Mouse (Mus musculus): ENCODE results near the gene Fkbpl. TPM values are rescaled to one million over a fixed set of nuclear protein-coding genes. Genes with fewer than 3 reads are reported as not detected.

Fkbpl gene
- polyA plus RNA-seq, 1 experiment from 2014 or later, result 12.3 TPM

DNA sequence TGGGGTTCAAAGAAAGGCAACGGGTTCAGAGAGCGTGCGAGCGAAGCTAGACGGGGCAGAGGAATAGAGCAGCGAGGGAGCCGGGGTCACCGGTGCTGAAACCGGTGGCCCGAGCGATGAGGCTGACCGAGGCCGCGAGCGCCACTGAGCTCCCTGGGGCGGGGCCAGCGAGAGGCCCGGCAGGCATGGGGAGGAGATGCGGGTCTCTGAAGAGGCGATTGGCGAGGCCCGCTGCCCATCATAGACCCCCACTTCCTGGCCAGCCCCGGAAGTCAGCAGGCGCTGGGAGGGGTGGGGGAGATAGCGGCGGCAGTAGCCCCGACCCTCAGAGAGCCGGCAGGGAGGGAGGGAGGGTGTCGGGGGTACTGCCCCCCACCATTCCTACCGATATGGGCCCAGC lies 39.0 kb upstream of the Fkbpl start:
- H3K9ac ChIP-seq (ENCODE audit: low read length), result peak overlapping the region; percentile 93
- no peaks in the 10 kb centered on the region for H3K27me3 ChIP-seq (ENCODE audit: control insufficient read depth, insufficient read depth, low read length)
- peaks cover 47% of the 10 kb centered on the region for H3K4me1 ChIP-seq (ENCODE audit: control insufficient read depth, insufficient read depth, low read length)
- H3K4me3 ChIP-seq (ENCODE audit: low read length), result peak overlapping the region; percentile 83
- peaks cover 10% of the 10 kb centered on the region; the same call in 1 of the 2 replicates for H3K36me3 ChIP-seq (ENCODE audit: control insufficient read depth, insufficient read depth)
- peak overlapping the region; percentile 89 for H3K4me2 ChIP-seq (ENCODE audit: low read depth, low read length)
- 0% methylated on average over 30 of the region's 30 CpGs for WGBS
- H3K9me3 ChIP-seq (replicated peaks; ENCODE audit: control insufficient read depth, low read length), result no peaks in the 10 kb centered on the region
- ATAC-seq (replicated peaks; ENCODE audit: extremely low read depth, insufficient read depth, low FRiP score), result peak; percentile 45
- peak overlapping the region; percentile 96 for H3K27ac ChIP-seq (ENCODE audit: low read length)

DNA sequence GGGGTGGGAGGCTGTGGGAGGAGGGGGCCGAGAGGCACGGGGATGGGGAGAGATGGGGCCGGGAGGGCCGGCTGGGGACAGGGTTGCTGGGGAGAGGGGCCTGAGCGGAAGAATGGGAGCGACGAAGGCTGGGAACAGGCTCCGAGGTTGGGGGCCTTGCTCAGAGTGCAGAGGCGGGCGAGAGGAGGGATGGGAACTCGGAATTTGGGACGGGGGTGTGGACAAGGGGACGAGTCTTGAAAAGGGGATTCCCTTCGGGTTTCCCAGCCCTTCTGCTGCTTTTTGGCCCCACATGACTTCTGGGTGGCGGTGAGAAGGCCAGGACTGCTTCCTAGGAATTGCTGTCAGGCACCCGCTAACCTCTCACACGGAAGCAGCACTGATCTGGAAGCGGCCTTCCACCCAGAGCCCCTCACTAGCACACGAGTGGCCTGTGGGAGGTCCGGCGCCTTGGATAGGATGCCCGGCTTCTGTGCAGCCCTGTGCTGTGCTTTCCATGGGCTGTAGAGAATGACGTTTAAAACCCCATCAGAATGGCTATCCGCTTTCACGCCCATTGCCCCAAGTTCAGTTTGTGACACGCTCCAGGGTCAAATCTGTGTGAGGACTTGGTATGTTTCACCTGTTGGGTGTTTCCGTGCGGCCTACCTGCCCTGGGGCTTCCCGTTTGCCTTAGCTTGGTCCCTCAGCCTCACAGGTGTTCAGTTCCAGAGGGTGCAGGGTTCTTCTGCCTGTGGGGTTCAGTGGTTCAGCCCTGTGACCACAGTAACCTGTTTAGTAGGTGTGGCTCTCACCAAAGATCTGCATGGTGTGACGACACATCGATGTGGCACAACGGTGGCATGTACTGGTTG lies 38.2 kb upstream of the Fkbpl start:
- Histone ChIP-seq H3K4me1 (ENCODE audit: control insufficient read depth, insufficient read depth, low read length) (peaks cover 47% of the 10 kb centered on the region), H3K27ac (ENCODE audit: low read length) (peak overlapping the region; percentile 96), H3K9me3 (replicated peaks; ENCODE audit: control insufficient read depth, low read length) (no peaks in the 10 kb centered on the region), H3K9ac (ENCODE audit: low read length) (peak overlapping the region; percentile 93), H3K4me2 (ENCODE audit: low read depth, low read length) (peak overlapping the region; percentile 89), H3K36me3 (ENCODE audit: control insufficient read depth, insufficient read depth) (peaks cover 11% of the 10 kb centered on the region; the same call in 1 of the 2 replicates), H3K27me3 (ENCODE audit: control insufficient read depth, insufficient read depth, low read length) (no peaks in the 10 kb centered on the region), H3K4me3 (ENCODE audit: low read length) (peak overlapping the region; percentile 83)
- WGBS, result 13% methylated on average over 32 of the region's 32 CpGs
- ATAC-seq (replicated peaks; ENCODE audit: extremely low read depth, insufficient read depth, low FRiP score), result no peak

DNA sequence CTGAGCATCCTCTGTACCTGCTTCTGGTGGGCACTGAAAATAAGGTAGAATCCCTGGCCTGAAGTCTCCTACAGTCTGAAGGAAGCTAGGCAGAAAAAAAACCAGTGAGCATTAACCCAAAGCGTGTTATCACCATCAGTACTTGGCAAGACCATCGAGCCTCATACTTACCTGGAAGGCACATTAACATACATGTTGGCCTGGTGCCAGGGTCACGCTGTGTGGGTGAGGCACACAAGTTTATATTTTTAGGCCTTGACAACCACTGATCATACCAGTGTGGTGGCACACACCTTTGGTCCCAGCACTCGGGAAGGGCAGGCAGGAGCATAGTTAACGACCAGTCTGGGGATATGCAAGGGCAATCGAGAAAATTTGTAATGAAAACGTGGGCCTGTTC lies 36.6 kb upstream of the Fkbpl start:
- Histone ChIP-seq H3K27me3 (ENCODE audit: control insufficient read depth, insufficient read depth, low read length) (no peaks in the 10 kb centered on the region), H3K4me2 (ENCODE audit: low read depth, low read length) (no peak overlapping the region), H3K9ac (ENCODE audit: low read length) (no peak overlapping the region), H3K9me3 (replicated peaks; ENCODE audit: control insufficient read depth, low read length) (no peaks in the 10 kb centered on the region), H3K36me3 (ENCODE audit: control insufficient read depth, insufficient read depth) (peaks cover 20% of the 10 kb centered on the region), H3K27ac (ENCODE audit: low read length) (no peak overlapping the region), H3K4me3 (ENCODE audit: low read length) (no peak overlapping the region), H3K4me1 (ENCODE audit: control insufficient read depth, insufficient read depth, low read length) (peaks cover 38% of the 10 kb centered on the region)
- 70% methylated on average over 7 of the region's 7 CpGs for WGBS
- no peak for ATAC-seq (replicated peaks; ENCODE audit: extremely low read depth, insufficient read depth, low FRiP score)

DNA sequence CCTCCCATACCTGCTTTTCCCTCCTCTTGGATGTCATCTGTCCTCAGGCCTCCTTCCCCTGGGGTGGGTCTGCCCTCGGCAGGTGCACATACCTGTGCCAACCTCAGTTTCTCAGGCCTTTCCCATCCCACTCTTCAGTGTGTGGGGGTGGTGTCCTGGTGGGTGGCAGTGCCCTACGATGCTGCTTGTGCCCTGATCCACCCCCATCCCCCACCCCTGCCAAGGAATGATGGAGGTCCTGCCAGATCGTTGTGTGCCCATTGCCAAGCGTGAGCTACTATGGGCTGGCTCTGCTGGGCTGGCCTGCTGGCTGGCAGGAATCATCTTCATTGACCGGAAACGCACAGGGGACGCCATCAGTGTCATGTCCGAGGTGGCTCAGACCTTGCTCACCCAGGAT lies 33.5 kb upstream of the Fkbpl start:
- Histone ChIP-seq H3K27me3 (ENCODE audit: control insufficient read depth, insufficient read depth, low read length) (no peaks in the 10 kb centered on the region), H3K4me2 (ENCODE audit: low read depth, low read length) (no peak overlapping the region), H3K27ac (ENCODE audit: low read length) (no peak overlapping the region), H3K4me1 (ENCODE audit: control insufficient read depth, insufficient read depth, low read length) (peaks cover 27% of the 10 kb centered on the region), H3K9me3 (replicated peaks; ENCODE audit: control insufficient read depth, low read length) (no peaks in the 10 kb centered on the region), H3K36me3 (ENCODE audit: control insufficient read depth, insufficient read depth) (peaks cover 24% of the 10 kb centered on the region), H3K9ac (ENCODE audit: low read length) (no peak overlapping the region), H3K4me3 (ENCODE audit: low read length) (no peak overlapping the region)
- ATAC-seq (replicated peaks; ENCODE audit: extremely low read depth, insufficient read depth, low FRiP score), result no peak
- WGBS, result 92% methylated on average over 8 of the region's 8 CpGs

DNA sequence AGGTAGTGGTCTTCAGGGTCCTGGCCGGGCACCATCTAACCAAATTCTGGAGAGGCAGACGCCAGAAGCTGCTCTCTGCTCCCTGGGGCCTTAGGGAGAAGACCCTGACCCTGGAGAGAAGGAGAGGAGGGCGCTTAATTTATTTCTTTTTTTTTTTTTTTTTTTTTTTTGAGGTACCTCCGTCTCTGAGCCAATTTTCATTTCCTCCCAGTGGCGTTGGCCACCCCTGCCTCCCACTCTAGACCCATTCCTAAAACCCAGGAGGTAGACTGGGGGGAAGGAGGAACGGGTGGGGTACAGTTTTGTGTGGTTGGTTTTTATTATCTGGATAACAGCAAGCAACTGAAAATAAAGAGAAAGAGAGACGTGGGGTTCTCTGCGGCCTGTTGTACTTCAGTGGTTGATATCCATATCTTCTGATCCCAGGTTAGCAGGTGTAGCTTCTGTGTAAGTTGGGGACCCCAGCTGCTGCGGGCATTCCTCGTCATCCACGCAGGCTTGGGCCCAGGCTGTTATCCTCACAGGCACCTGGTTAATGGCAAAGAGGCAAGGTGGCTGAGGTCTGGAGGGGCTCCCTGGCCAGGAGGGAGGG lies 31.4 kb upstream of the Fkbpl start:
- no peak overlapping the region for H3K9ac ChIP-seq (ENCODE audit: low read length)
- no peak overlapping the region for H3K27ac ChIP-seq (ENCODE audit: low read length)
- no peak overlapping the region for H3K4me2 ChIP-seq (ENCODE audit: low read depth, low read length)
- peaks cover 10% of the 10 kb centered on the region for H3K4me1 ChIP-seq (ENCODE audit: control insufficient read depth, insufficient read depth, low read length)
- WGBS, result 85% methylated on average over 11 of the region's 11 CpGs
- no peaks in the 10 kb centered on the region for H3K9me3 ChIP-seq (replicated peaks; ENCODE audit: control insufficient read depth, low read length)
- no peaks in the 10 kb centered on the region for H3K27me3 ChIP-seq (ENCODE audit: control insufficient read depth, insufficient read depth, low read length)
- no peak for ATAC-seq (replicated peaks; ENCODE audit: extremely low read depth, insufficient read depth, low FRiP score)
- no peak overlapping the region for H3K4me3 ChIP-seq (ENCODE audit: low read length)
- H3K36me3 ChIP-seq (ENCODE audit: control insufficient read depth, insufficient read depth), result peaks cover 24% of the 10 kb centered on the region

DNA sequence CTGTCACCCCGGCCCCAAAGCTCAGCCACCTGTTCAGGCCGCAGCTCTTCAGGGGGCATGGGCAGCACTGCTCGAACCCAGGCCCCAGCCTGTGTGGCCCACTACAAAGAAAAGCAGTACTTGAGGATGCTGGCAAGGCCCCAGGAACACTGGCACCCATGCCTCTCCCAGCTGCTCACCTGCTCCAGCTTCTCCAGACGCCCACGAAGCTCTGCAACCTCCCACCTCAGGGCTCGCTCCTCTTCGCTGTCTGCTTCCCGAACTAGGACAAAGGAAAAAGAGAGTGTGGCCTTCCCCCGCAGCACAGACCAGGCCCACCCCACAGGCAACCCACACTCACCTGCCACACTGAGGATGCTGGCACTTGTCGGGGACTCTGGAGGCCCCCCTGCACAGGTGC lies 30.7 kb upstream of the Fkbpl start:
- Histone ChIP-seq H3K4me3 (ENCODE audit: low read length) (no peak overlapping the region), H3K36me3 (ENCODE audit: control insufficient read depth, insufficient read depth) (peaks cover 24% of the 10 kb centered on the region), H3K27ac (ENCODE audit: low read length) (no peak overlapping the region), H3K4me1 (ENCODE audit: control insufficient read depth, insufficient read depth, low read length) (peaks cover 4% of the 10 kb centered on the region), H3K27me3 (ENCODE audit: control insufficient read depth, insufficient read depth, low read length) (no peaks in the 10 kb centered on the region), H3K4me2 (ENCODE audit: low read depth, low read length) (no peak overlapping the region), H3K9ac (ENCODE audit: low read length) (no peak overlapping the region), H3K9me3 (replicated peaks; ENCODE audit: control insufficient read depth, low read length) (no peaks in the 10 kb centered on the region)
- 88% methylated on average over 10 of the region's 10 CpGs for WGBS
- no peak for ATAC-seq (replicated peaks; ENCODE audit: extremely low read depth, insufficient read depth, low FRiP score)

DNA sequence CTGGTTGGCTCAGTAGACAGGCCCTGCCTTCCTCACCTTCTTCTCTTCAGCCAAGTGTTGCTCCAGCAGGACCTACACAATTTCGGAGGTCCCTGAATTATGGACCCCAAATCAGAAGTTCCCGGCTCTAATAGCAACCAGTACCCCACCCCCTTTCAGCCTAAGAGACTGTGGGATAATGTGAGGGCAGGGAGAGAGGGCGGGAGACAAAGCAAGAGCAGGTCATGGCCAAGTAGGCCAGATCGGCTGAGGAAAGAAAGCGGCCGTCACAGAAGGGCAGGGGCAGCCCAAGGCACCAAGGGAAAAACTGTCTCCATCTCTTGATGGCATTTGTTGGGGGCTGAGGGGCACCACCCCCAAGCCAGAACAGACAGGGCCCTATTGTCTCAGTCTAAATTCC lies 28.7 kb upstream of the Fkbpl start, which contains the start of gene Egfl8:
Egfl8 (minus strand) TSS at position 101 of the 400 bp plus-strand sequence.
- Histone ChIP-seq H3K4me2 (ENCODE audit: low read depth, low read length) (no peak within 1 kb of the TSS), H3K27ac (ENCODE audit: low read length) (no peak within 1 kb of the TSS), H3K9ac (ENCODE audit: low read length) (no peak within 1 kb of the TSS), H3K4me1 (ENCODE audit: control insufficient read depth, insufficient read depth, low read length) (no peaks in the 10 kb centered on the region), H3K9me3 (replicated peaks; ENCODE audit: control insufficient read depth, low read length) (no peaks in the 10 kb centered on the region), H3K4me3 (ENCODE audit: low read length) (no peak within 1 kb of the TSS), H3K27me3 (ENCODE audit: control insufficient read depth, insufficient read depth, low read length) (no peaks in the 10 kb centered on the region), H3K36me3 (ENCODE audit: control insufficient read depth, insufficient read depth) (peaks cover 27% of the 10 kb centered on the region)
- WGBS, result 70% methylated on average over 6 of the region's 6 CpGs
- no peak for ATAC-seq (replicated peaks; ENCODE audit: extremely low read depth, insufficient read depth, low FRiP score)

DNA sequence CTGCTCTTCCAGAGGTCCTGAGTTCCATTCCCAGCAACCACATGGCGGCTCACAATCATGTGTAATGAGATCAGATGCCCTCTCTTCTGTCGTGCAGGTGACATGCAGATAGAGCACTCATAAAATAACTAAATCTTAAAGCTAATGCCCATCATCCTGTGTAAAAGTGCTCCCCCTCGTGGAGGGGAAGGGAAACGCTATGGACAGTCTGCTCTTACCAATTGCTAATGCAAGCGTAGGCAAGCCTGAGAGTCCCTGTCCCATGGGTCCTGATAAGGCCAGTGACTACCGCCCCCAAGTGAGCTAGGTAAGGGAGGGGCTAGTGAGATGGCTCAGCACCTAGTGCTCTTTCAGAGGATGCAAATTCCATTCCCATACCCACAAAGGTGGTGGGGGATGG lies 25.6 kb upstream of the Fkbpl start:
- 21% methylated on average over 6 of the region's 6 CpGs for WGBS
- H3K36me3 ChIP-seq (ENCODE audit: control insufficient read depth, insufficient read depth), result peaks cover 26% of the 10 kb centered on the region

DNA sequence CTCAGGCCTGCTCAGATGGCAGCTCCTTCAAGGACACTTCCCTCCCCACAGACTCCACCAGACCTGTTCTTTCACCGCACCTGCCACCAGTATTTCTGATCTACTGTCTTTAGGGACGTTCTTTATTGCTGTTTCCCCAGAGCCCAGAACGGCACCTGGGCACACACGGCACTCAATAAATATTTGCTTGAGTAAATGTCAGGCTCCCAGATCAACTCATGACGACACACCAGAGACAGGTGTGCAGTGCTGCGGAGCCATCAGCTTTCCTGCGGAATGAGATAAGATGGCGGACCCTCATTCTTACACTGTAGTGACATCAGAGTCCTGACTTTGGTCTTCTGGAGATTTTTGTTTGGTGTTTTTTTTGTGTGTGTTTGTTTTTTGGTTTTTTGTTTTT lies 23.6 kb upstream of the Fkbpl start:
- Histone ChIP-seq H3K4me2 (ENCODE audit: low read depth, low read length) (no peak overlapping the region), H3K4me3 (ENCODE audit: low read length) (no peak overlapping the region), H3K9me3 (replicated peaks; ENCODE audit: control insufficient read depth, low read length) (no peaks in the 10 kb centered on the region), H3K4me1 (ENCODE audit: control insufficient read depth, insufficient read depth, low read length) (peaks cover under 1% of the 10 kb centered on the region), H3K9ac (ENCODE audit: low read length) (no peak overlapping the region), H3K36me3 (ENCODE audit: control insufficient read depth, insufficient read depth) (peaks cover 23% of the 10 kb centered on the region), H3K27me3 (ENCODE audit: control insufficient read depth, insufficient read depth, low read length) (no peaks in the 10 kb centered on the region), H3K27ac (ENCODE audit: low read length) (no peak overlapping the region)
- WGBS, result 87% methylated on average over 8 of the region's 8 CpGs
- no peak for ATAC-seq (replicated peaks; ENCODE audit: extremely low read depth, insufficient read depth, low FRiP score)

More for the DNA sequence above, 25.6 kb upstream of the Fkbpl start:
- Histone ChIP-seq H3K9ac (ENCODE audit: low read length) (no peak overlapping the region), H3K27me3 (ENCODE audit: control insufficient read depth, insufficient read depth, low read length) (no peaks in the 10 kb centered on the region), H3K4me1 (ENCODE audit: control insufficient read depth, insufficient read depth, low read length) (no peaks in the 10 kb centered on the region), H3K4me2 (ENCODE audit: low read depth, low read length) (no peak overlapping the region), H3K4me3 (ENCODE audit: low read length) (no peak overlapping the region), H3K27ac (ENCODE audit: low read length) (no peak overlapping the region), H3K9me3 (replicated peaks; ENCODE audit: control insufficient read depth, low read length) (no peaks in the 10 kb centered on the region)
- no peak for ATAC-seq (replicated peaks; ENCODE audit: extremely low read depth, insufficient read depth, low FRiP score)
